Comparison of ENCODE assay signal across 8 mouse cellular contexts in genomic region chr8:34600880-34601279, GRCm38 (mm10).
DNase-seq lines count a peak whose midpoint lies in the region; ATAC-seq and TF ChIP-seq lines count a peak whose summit lies in the region.

No protein-coding gene starts in this region.

- no peaks in the 10 kb centered on the region for H3K4me1 ChIP-seq in heart, embryonic 10.5 days
- no peaks in the 10 kb centered on the region for H3K4me1 ChIP-seq in midbrain, embryonic 15.5 days

- DNase-seq in kidney, adult 9 months, result peak; percentile 2
- no peak for DNase-seq in kidney, postnatal 14 days
- peak; percentile 80 for DNase-seq in adrenal gland, postnatal 14 days
- peak; percentile 78 for DNase-seq in heart, embryonic 10.5 days (ENCODE audit: low spot score)
- DNase-seq in cerebellum, postnatal 4 days (ENCODE audit: low spot score in 2 of 2), result no peak
- DNase-seq in urinary bladder, postnatal 4 days (ENCODE audit: low spot score in 2 of 2), result no peak

- H3K4me2 ChIP-seq in myocyte (ENCODE audit: low read depth), result no peak overlapping the region
- no peak overlapping the region for H3K4me2 ChIP-seq in midbrain, embryonic 15.5 days

- no peaks in the 10 kb centered on the region for H3K27me3 ChIP-seq in heart, embryonic 10.5 days (ENCODE audit: insufficient read depth, poor library complexity, severe bottlenecking)
- H3K27me3 ChIP-seq in myocyte (ENCODE audit: control insufficient read depth, insufficient read depth, insufficient read length), result no peaks in the 10 kb centered on the region
- H3K27me3 ChIP-seq in midbrain, embryonic 15.5 days (replicated peaks), result no peaks in the 10 kb centered on the region

- H3K79me2 ChIP-seq in myocyte (ENCODE audit: control insufficient read depth, insufficient read depth), result no peaks in the 10 kb centered on the region

- H3K4me3 ChIP-seq in heart, embryonic 10.5 days, result no peak overlapping the region
- no peak overlapping the region for H3K4me3 ChIP-seq in myocyte
- H3K4me3 ChIP-seq in midbrain, embryonic 15.5 days, result no peak overlapping the region

- no peak for TF ChIP-seq POLR2A in myocyte (IDR thresholded peaks at IDR 0.05; ENCODE audit: insufficient read length, low read depth)

- H3K36me3 ChIP-seq in heart, embryonic 10.5 days, result no peaks in the 10 kb centered on the region
- H3K36me3 ChIP-seq in myocyte (ENCODE audit: control insufficient read depth, insufficient read depth), result no peaks in the 10 kb centered on the region
- H3K36me3 ChIP-seq in midbrain, embryonic 15.5 days (replicated peaks), result no peaks in the 10 kb centered on the region

- 72% methylated on average over 5 of the region's 5 CpGs for WGBS in heart, embryonic 10.5 days
- WGBS in midbrain, embryonic 15.5 days, result 43% methylated on average over 5 of the region's 5 CpGs

- H3K27ac ChIP-seq in heart, embryonic 10.5 days, result no peak overlapping the region
- no peak overlapping the region for H3K27ac ChIP-seq in midbrain, embryonic 15.5 days

- no peak overlapping the region for H3K9ac ChIP-seq in midbrain, embryonic 15.5 days

- H3ac ChIP-seq in myocyte (ENCODE audit: control insufficient read depth, insufficient read length), result no peak overlapping the region

- ATAC-seq in midbrain, embryonic 15.5 days (replicated peaks), result no peak

- no peaks in the 10 kb centered on the region for H3K9me3 ChIP-seq in heart, embryonic 10.5 days
- H3K9me3 ChIP-seq in midbrain, embryonic 15.5 days, result no peaks in the 10 kb centered on the region

TF ChIP-seq in myocyte, 11 proteins besides CTCF, POLR2A, EP300 and RAD21:
- no peak for TF ChIP-seq POLR2AphosphoS2 (IDR thresholded peaks at IDR 0.05; ENCODE audit: insufficient read length, low read depth)
- peak; percentile 74 for TF ChIP-seq CEBPB (IDR thresholded peaks at IDR 0.05; ENCODE audit: insufficient read depth, poor library complexity, severe bottlenecking)

Comparison
In these comparisons a context has a peak if more than half of its experiments do, and no peak if none do; other contexts are left out.
1. DNase-seq: peak in kidney, adult 9 months (single experiment), adrenal gland, postnatal 14 days (single experiment) and heart, embryonic 10.5 days (single experiment); none in kidney, postnatal 14 days (single experiment), cerebellum, postnatal 4 days (0 of 2) and urinary bladder, postnatal 4 days (0 of 2).